Mouse (Mus musculus) myocyte (in vitro differentiated cells): ENCODE data around the gene Mplkip.

Experiments
- CEBPB ChIP-seq: IDR thresholded peaks from 2 replicates; pipeline ENCODE4 v1.6.1; 2011; ENCODE audit warnings: mild to moderate bottlenecking, moderate library complexity; ENCODE audit not compliant: poor library complexity, insufficient read depth, severe bottlenecking
- E2F4 ChIP-seq: IDR thresholded peaks from one replicate; pipeline ENCODE4 v1.6.1; 2011; ENCODE audit warnings: mild to moderate bottlenecking, control low read depth, moderate library complexity; ENCODE audit not compliant: insufficient read depth
- MAX ChIP-seq: IDR thresholded peaks from one replicate; pipeline ENCODE4 v1.6.1; 2011; ENCODE audit warnings: low read depth, mild to moderate bottlenecking, control low read depth
- MYOD1 ChIP-seq, 3 experiments: IDR thresholded peaks; one replicate each; pipeline ENCODE4 v1.6.1; 2011; ENCODE audit warnings: control low read depth in 2 of 3, low read depth in 2 of 3, mild to moderate bottlenecking in 2 of 3, moderate library complexity in 1 of 3; ENCODE audit not compliant: insufficient read length in 2 of 3, control insufficient read depth in 1 of 3
- MYOG ChIP-seq, 3 experiments: IDR thresholded peaks; one replicate each; pipeline ENCODE4 v1.6.1; 2011; ENCODE audit warnings: control low read depth in 2 of 3, low read depth in 2 of 3, mild to moderate bottlenecking in 2 of 3; ENCODE audit not compliant: insufficient read length in 2 of 3, control insufficient read depth in 1 of 3, insufficient read depth in 1 of 3
- POLR2A ChIP-seq: IDR thresholded peaks from one replicate; pipeline ENCODE4 v1.6.1; 2011; ENCODE audit warnings: low read depth, mild to moderate bottlenecking, control low read depth, moderate library complexity; ENCODE audit not compliant: insufficient read length
- POLR2AphosphoS2 ChIP-seq: IDR thresholded peaks from one replicate; pipeline ENCODE4 v1.6.1; 2011; ENCODE audit warnings: low read depth, control low read depth; ENCODE audit not compliant: insufficient read length
- REST ChIP-seq: IDR thresholded peaks from one replicate; pipeline ENCODE4 v1.6.1; 2011; ENCODE audit warnings: mild to moderate bottlenecking, control low read depth, moderate library complexity; ENCODE audit not compliant: insufficient read depth, insufficient read length
- SRF ChIP-seq: IDR thresholded peaks from one replicate; pipeline ENCODE4 v1.6.1; 2011; ENCODE audit warnings: low read depth; ENCODE audit not compliant: control insufficient read depth, insufficient read length
- TCF12 ChIP-seq: IDR thresholded peaks from one replicate; pipeline ENCODE4 v1.6.1; 2011; ENCODE audit warnings: mild to moderate bottlenecking, control low read depth; ENCODE audit not compliant: poor library complexity, insufficient read depth, severe bottlenecking
- TCF3 ChIP-seq: IDR thresholded peaks from one replicate; pipeline ENCODE4 v1.6.1; 2011; ENCODE audit warnings: low read depth, control low read depth; ENCODE audit not compliant: insufficient read length
- USF1 ChIP-seq: IDR thresholded peaks from one replicate; pipeline ENCODE4 v1.6.1; 2011; ENCODE audit warnings: low read depth, mild to moderate bottlenecking, control low read depth, moderate library complexity

DNA sequence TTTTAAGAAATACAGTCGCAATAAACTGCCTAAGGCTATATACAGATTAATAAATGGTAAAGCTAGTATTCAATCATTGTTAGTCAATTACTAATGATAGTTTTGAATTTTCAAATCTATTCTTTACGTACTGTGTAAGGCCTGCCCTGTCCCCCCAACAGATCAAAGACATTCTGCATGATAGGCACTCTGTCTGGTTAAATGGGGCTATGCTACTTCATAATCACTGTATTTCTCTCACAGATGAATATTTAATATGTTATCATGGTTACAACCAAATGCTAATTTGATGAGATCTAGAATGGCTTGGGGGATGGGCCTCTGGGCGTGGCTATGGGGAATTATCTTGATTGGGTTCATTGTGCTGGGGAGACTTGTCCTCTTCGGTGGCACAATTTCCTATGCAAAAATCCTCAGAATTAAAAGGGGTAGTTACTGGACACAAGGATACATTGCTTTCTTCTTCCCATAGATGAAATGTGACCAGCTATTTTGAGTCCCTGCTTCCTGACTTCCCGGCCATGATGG, 13.9 kb downstream of the Mplkip start:
- no peak for TF ChIP-seq POLR2A
- TF ChIP-seq TCF3, result no peak
- TF ChIP-seq USF1, result no peak
- no peak for TF ChIP-seq E2F4
- TF ChIP-seq MAX, result no peak
- TF ChIP-seq MYOG (IDR thresholded peaks at IDR 0.05; ENCODE audit: control insufficient read depth in 1 of 3, insufficient read depth in 1 of 3, insufficient read length in 2 of 3, low read depth in 2 of 3), result no peak
- no peak for TF ChIP-seq MYOD1 (IDR thresholded peaks at IDR 0.05; ENCODE audit: control insufficient read depth in 1 of 3, insufficient read length in 2 of 3, low read depth in 2 of 3)
- TF ChIP-seq POLR2AphosphoS2, result no peak
- no peak for TF ChIP-seq TCF12
- TF ChIP-seq REST, result no peak
- TF ChIP-seq CEBPB, result no peak
- TF ChIP-seq SRF, result no peak
